Mouse (Mus musculus) MEL (cell line): Measurements from ENCODE around the gene Dpf3. TPM values are rescaled to one million over a fixed set of nuclear protein-coding genes. Genes with fewer than 3 reads are reported as not detected.

ENCODE experiments used
- DNase-seq: peaks from one replicate; pipeline ENCODE4 v3.0.0; 2011; ENCODE audit warnings: low read depth, low spot score
- H3K27ac ChIP-seq: 2 replicates; pipeline ENCODE4 v1.5.1; 2012; ENCODE audit warnings: low read depth, mild to moderate bottlenecking, control low read depth, low read length, moderate library complexity; ENCODE audit not compliant: control insufficient read depth
- H3K27me3 ChIP-seq, 2 experiments: fragments of 150-350 bp in 1 of 2; sonication (generic) in 1 of 2; 2 replicates each; pipeline ENCODE4 v1.6.1; 2012; ENCODE audit warnings: low read length in 2 of 2, mild to moderate bottlenecking in 2 of 2, improper control_type of control experiment in 1 of 2, moderate library complexity in 1 of 2; ENCODE audit not compliant: insufficient read depth in 2 of 2, control insufficient read depth in 1 of 2
- H3K36me3 ChIP-seq, 2 experiments: 2 replicates each; pipeline ENCODE4 v1.6.1; 2012 to 2014; ENCODE audit warnings: low read length in 2 of 2, improper control_type of control experiment in 1 of 2, inconsistent platforms in 1 of 2, mild to moderate bottlenecking in 1 of 2; ENCODE audit not compliant: insufficient read depth in 2 of 2, control insufficient read depth in 1 of 2
- H3K4me1 ChIP-seq, 2 experiments: fragments of 150-350 bp in 1 of 2; sonication (generic) in 1 of 2; 2 replicates each; pipeline ENCODE4 v1.6.1; 2012; ENCODE audit warnings: low read length in 2 of 2, improper control_type of control experiment in 1 of 2, mild to moderate bottlenecking in 1 of 2; ENCODE audit not compliant: insufficient read depth in 2 of 2, control insufficient read depth in 1 of 2
- H3K4me3 ChIP-seq, 2 experiments: fragments of 150-350 bp in 1 of 2; sonication (generic) in 1 of 2; 2 replicates each; pipeline ENCODE4 v1.5.1; 2012; ENCODE audit warnings: low read depth in 2 of 2, low read length in 2 of 2, mild to moderate bottlenecking in 2 of 2, moderate library complexity in 2 of 2, control low read depth in 1 of 2, improper control_type of control experiment in 1 of 2; ENCODE audit not compliant: control insufficient read depth in 1 of 2, insufficient read depth in 1 of 2
- H3K79me2 ChIP-seq: 2 replicates; pipeline ENCODE4 v1.6.1; 2012; ENCODE audit warnings: mild to moderate bottlenecking, low read length, moderate library complexity; ENCODE audit not compliant: control insufficient read depth, poor library complexity, insufficient read depth
- H3K9ac ChIP-seq: 2 replicates; pipeline ENCODE4 v1.6.1; 2012; ENCODE audit warnings: low read depth, mild to moderate bottlenecking, control low read depth, low read length, moderate library complexity; ENCODE audit not compliant: control insufficient read depth, poor library complexity, severe bottlenecking
- H3K9me3 ChIP-seq: fragments of 150-350 bp; sonication (generic); replicated peaks from 2 replicates; pipeline ENCODE4 v1.6.1; 2012; ENCODE audit warnings: mild to moderate bottlenecking, low read length, improper control_type of control experiment, moderate library complexity; ENCODE audit not compliant: insufficient read depth
- CHD1 ChIP-seq: IDR thresholded peaks from 2 replicates; pipeline ENCODE4 v1.6.1; 2012; ENCODE audit warnings: low read depth, mild to moderate bottlenecking, inconsistent platforms, low read length, improper control_type of control experiment
- CHD2 ChIP-seq: IDR thresholded peaks from 2 replicates; pipeline ENCODE4 v1.6.1; 2011; ENCODE audit warnings: low read length, improper control_type of control experiment
- E2F4 ChIP-seq: IDR thresholded peaks from 2 replicates; pipeline ENCODE4 v1.6.1; 2011; ENCODE audit warnings: low read depth, low read length, improper control_type of control experiment, borderline replicate concordance
- ELF1 ChIP-seq: IDR thresholded peaks from 2 replicates; pipeline ENCODE4 v1.6.1; 2014; ENCODE audit warnings: low read depth, mild to moderate bottlenecking, inconsistent platforms, low read length, improper control_type of control experiment, moderate library complexity
- EP300 ChIP-seq, 2 experiments: IDR thresholded peaks; 2 replicates each; pipeline ENCODE4 v1.6.1; 2011; ENCODE audit warnings: improper control_type of control experiment in 2 of 2, low read length in 2 of 2, low read depth in 1 of 2, mild to moderate bottlenecking in 1 of 2
- ETS1 ChIP-seq: IDR thresholded peaks from 2 replicates; pipeline ENCODE4 v1.6.1; 2012; ENCODE audit warnings: low read depth, mild to moderate bottlenecking, inconsistent platforms, low read length, improper control_type of control experiment, moderate library complexity
- GABPA ChIP-seq: IDR thresholded peaks from 2 replicates; pipeline ENCODE4 v1.6.1; 2012; ENCODE audit warnings: low read depth, mild to moderate bottlenecking, inconsistent platforms, low read length, improper control_type of control experiment, moderate library complexity
- GATA1 ChIP-seq: IDR thresholded peaks from 2 replicates; pipeline ENCODE4 v1.6.1; 2011; ENCODE audit warnings: low read depth, low read length, improper control_type of control experiment
- HCFC1 ChIP-seq: IDR thresholded peaks from 2 replicates; pipeline ENCODE4 v1.6.1; 2012; ENCODE audit warnings: low read depth, mild to moderate bottlenecking, inconsistent platforms, low read length, improper control_type of control experiment, moderate library complexity
- KAT2A ChIP-seq: conservative IDR thresholded peaks from 2 replicates; pipeline ENCODE4 v1.6.1; 2012; ENCODE audit warnings: low read depth, low read length, improper control_type of control experiment, inconsistent platforms
- MAZ ChIP-seq: IDR thresholded peaks from 2 replicates; pipeline ENCODE4 v1.6.1; 2012; ENCODE audit warnings: low read depth, mild to moderate bottlenecking, inconsistent platforms, low read length, improper control_type of control experiment
- MXI1 ChIP-seq: IDR thresholded peaks from 2 replicates; pipeline ENCODE4 v1.6.1; 2011; ENCODE audit warnings: mild to moderate bottlenecking, low read depth, low read length, improper control_type of control experiment
- MYC ChIP-seq: IDR thresholded peaks from 2 replicates; pipeline ENCODE4 v1.6.1; 2011; ENCODE audit warnings: low read depth, mild to moderate bottlenecking, low read length, improper control_type of control experiment, moderate library complexity
- NELFE ChIP-seq: IDR thresholded peaks from 2 replicates; pipeline ENCODE4 v1.6.1; 2011; ENCODE audit warnings: low read depth, low read length, improper control_type of control experiment
- POLR2A ChIP-seq, 2 experiments: IDR thresholded peaks; 2 replicates each; pipeline ENCODE4 v1.6.1; 2011 to 2012; ENCODE audit warnings: low read length in 2 of 2, mild to moderate bottlenecking in 2 of 2, control low read depth in 1 of 2, improper control_type of control experiment in 1 of 2, low read depth in 1 of 2, moderate library complexity in 1 of 2; ENCODE audit not compliant: control insufficient read depth in 1 of 2, insufficient read depth in 1 of 2, poor library complexity in 1 of 2
- POLR2AphosphoS2 ChIP-seq: IDR thresholded peaks from 2 replicates; pipeline ENCODE4 v1.6.1; 2011; ENCODE audit warnings: low read length, improper control_type of control experiment
- POLR2AphosphoS5 ChIP-seq: IDR thresholded peaks from 2 replicates; pipeline ENCODE4 v1.6.1; 2012; ENCODE audit warnings: low read depth, borderline replicate concordance, mild to moderate bottlenecking, inconsistent platforms, low read length, moderate library complexity, mixed read lengths
- RCOR1 ChIP-seq: IDR thresholded peaks from 2 replicates; pipeline ENCODE4 v1.6.1; 2012; ENCODE audit warnings: low read depth, mild to moderate bottlenecking, inconsistent platforms, low read length, improper control_type of control experiment
- SIN3A ChIP-seq: IDR thresholded peaks from 2 replicates; pipeline ENCODE4 v1.6.1; 2012; ENCODE audit warnings: low read length, improper control_type of control experiment, inconsistent platforms
- TAL1 ChIP-seq: IDR thresholded peaks from 2 replicates; pipeline ENCODE4 v1.6.1; 2012; ENCODE audit warnings: mild to moderate bottlenecking, inconsistent platforms, low read length, moderate library complexity, mixed read lengths
- TBP ChIP-seq: IDR thresholded peaks from 2 replicates; pipeline ENCODE4 v1.8.0; 2011; ENCODE audit warnings: low read depth, low read length, improper control_type of control experiment
- TCF12 ChIP-seq: IDR thresholded peaks from 2 replicates; pipeline ENCODE4 v1.6.1; 2014; ENCODE audit warnings: low read depth, mild to moderate bottlenecking, inconsistent platforms, low read length, improper control_type of control experiment, moderate library complexity
- UBTF ChIP-seq: IDR thresholded peaks from 2 replicates; pipeline ENCODE4 v1.6.1; 2012; ENCODE audit warnings: low read depth, mild to moderate bottlenecking, inconsistent platforms, low read length, improper control_type of control experiment, moderate library complexity, borderline replicate concordance; ENCODE audit not compliant: insufficient read depth
- ZKSCAN1 ChIP-seq: IDR thresholded peaks from 2 replicates; pipeline ENCODE4 v1.6.1; 2012; ENCODE audit warnings: low read depth, mild to moderate bottlenecking, inconsistent platforms, low read length, improper control_type of control experiment, moderate library complexity
- ZMIZ1 ChIP-seq: IDR thresholded peaks from 2 replicates; pipeline ENCODE4 v1.6.1; 2012; ENCODE audit warnings: low read depth, mild to moderate bottlenecking, inconsistent platforms, low read length, improper control_type of control experiment, moderate library complexity
- ZNF384 ChIP-seq: IDR thresholded peaks from 2 replicates; pipeline ENCODE4 v1.6.1; 2012; ENCODE audit warnings: low read depth, mild to moderate bottlenecking, inconsistent platforms, low read length, improper control_type of control experiment
- polyA plus RNA-seq, 2 experiments: library from polyadenylated mRNA; stranded (reverse) in 1 of 2; unstranded in 1 of 2; fragments of >175 nt in 1 of 2; fragments of >200 nt in 1 of 2; gene quantifications; 2 replicates each; pipeline versions ENCODE4 v1.2.1 to v1.2.4; 2012; ENCODE audit warnings: low replicate concordance in 2 of 2, low read depth in 1 of 2; ENCODE audit not compliant: insufficient read length in 2 of 2, insufficient read depth in 1 of 2, missing spikeins in 1 of 2
- total RNA-seq: library from RNA; depleted of rRNA; stranded (reverse); fragments of 300-350 nt; gene quantifications from 2 replicates; pipeline ENCODE4 v1.2.3, GENCODE M21; 2012

The Dpf3 gene
- total and polyA plus RNA-seq, 3 experiments: 4.2 to 6.8 TPM; not detected in 1

DNA sequence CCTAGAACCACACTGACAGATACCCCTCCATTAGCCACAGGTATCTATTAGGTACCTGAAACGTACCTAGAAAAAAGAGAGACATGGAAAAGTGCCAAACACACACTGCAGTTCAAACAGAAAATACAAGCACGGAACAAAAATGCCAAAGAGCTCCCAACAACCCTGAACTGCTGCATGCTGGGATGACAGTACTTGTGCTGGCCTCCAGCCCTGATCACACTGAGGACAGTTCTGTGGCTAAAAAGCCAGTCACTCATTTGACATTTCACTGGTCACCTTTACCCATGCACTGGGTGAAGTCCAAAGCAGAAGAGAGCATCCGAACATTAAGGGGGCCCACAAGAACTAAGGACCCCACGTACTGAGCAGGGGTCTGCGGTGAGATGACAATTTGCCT, 137.8 kb downstream of the Dpf3 start:
- no peak for TF ChIP-seq UBTF
- no peak for TF ChIP-seq ZMIZ1
- no peak for TF ChIP-seq POLR2AphosphoS2
- TF ChIP-seq ZKSCAN1: no peak
- no peak for TF ChIP-seq MYC
- no peak for TF ChIP-seq NELFE
- TF ChIP-seq CHD2: no peak
- no peak for TF ChIP-seq MAZ
- no peak for TF ChIP-seq MXI1
- no peak for TF ChIP-seq ELF1
- no peak for TF ChIP-seq TCF12
- TF ChIP-seq HCFC1: no peak
- no peak for TF ChIP-seq EP300 (IDR thresholded peaks at IDR 0.05; ENCODE audit: low read depth in 1 of 2, low read length in 2 of 2)
- no peak for TF ChIP-seq KAT2A
- TF ChIP-seq SIN3A: no peak
- Histone ChIP-seq H3K4me1 (no peaks in the 10 kb centered on the region), H3K79me2 (no peaks in the 10 kb centered on the region), H3K9ac (no peak overlapping the region), H3K27ac (no peak overlapping the region), H3K9me3 (no peaks in the 10 kb centered on the region), H3K27me3 (no peaks in the 10 kb centered on the region), H3K36me3 (no peaks in the 10 kb centered on the region), H3K4me3 (no peak overlapping the region)
- DNase-seq: no peak

DNA sequence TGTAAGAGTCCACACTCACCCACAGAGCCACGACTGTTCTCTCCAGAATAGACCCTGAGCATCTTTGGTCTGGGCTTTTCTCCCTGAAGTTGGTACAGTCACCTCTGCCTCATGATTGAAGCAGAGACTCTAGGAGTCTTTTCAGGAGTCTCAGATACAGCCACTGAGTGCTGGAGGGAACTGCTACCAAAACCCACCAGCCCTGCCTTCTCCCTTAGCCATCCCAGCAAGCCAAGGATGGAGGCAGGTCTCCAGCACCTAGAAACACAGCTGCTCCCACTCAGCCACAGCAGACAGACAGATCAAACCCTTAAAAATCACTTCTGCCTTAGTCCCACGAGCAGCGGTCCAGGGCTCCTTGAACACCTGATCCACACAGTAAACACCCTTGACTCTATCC, 139.3 kb downstream of the Dpf3 start:
- no peak for TF ChIP-seq POLR2AphosphoS5
- TF ChIP-seq E2F4: no peak
- TF ChIP-seq, all 39 proteins: peak for 0
- Histone ChIP-seq H3K9ac (no peak overlapping the region), H3K27ac (no peak overlapping the region), H3K36me3 (no peaks in the 10 kb centered on the region), H3K9me3 (no peaks in the 10 kb centered on the region), H3K79me2 (no peaks in the 10 kb centered on the region), H3K4me3 (no peak overlapping the region), H3K27me3 (no peaks in the 10 kb centered on the region), H3K4me1 (no peaks in the 10 kb centered on the region)
- no peak for DNase-seq

DNA sequence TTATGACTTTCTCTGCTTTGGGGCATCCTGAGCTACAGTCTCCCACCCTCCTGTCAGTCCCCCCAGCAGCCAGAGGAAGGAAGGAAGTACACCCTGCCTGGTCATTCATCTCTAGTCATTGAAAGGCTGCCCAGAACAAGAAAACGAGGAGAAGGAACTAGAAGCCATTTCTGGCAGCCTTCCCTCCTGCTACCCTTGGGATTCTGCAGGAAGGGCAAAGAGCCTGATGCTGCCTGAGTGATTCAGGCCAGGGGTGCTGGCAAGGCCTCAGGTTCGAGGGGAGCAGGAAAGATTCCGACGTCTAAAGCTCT, 144.7 kb downstream of the Dpf3 start:
- peaks cover 4 to 7% of the 10 kb centered on the region in 2 experiments; a peak in 3 of 4 replicates for H3K4me1 ChIP-seq
- no peak overlapping the region for H3K9ac ChIP-seq
- no peak for DNase-seq
- peaks cover 0 to 3% of the 10 kb centered on the region in 2 experiments; a peak in 2 of 4 replicates for H3K36me3 ChIP-seq
- TF ChIP-seq GATA1: no peak
- TF ChIP-seq EP300 (IDR thresholded peaks at IDR 0.05; ENCODE audit: low read depth in 1 of 2, low read length in 2 of 2): no peak
- no peak for TF ChIP-seq CHD2
- TF ChIP-seq RCOR1: no peak
- TF ChIP-seq GABPA: no peak
- no peak for TF ChIP-seq CHD1
- no peak for TF ChIP-seq POLR2AphosphoS2
- TF ChIP-seq SIN3A: no peak
- no peak for TF ChIP-seq TBP
- no peak for TF ChIP-seq NELFE
- TF ChIP-seq ZNF384: no peak
- TF ChIP-seq E2F4: no peak
- no peak for TF ChIP-seq TAL1
- TF ChIP-seq ETS1: no peak
- no peak for TF ChIP-seq POLR2A (IDR thresholded peaks at IDR 0.05; ENCODE audit: control insufficient read depth in 1 of 2, insufficient read depth in 1 of 2, low read depth in 1 of 2, low read length in 2 of 2, poor library complexity in 1 of 2)
- H3K9me3 ChIP-seq: no peaks in the 10 kb centered on the region
- H3K27ac ChIP-seq: no peak overlapping the region
- no peaks in the 10 kb centered on the region for H3K27me3 ChIP-seq
- no peaks in the 10 kb centered on the region for H3K79me2 ChIP-seq
- H3K4me3 ChIP-seq: no peak overlapping the region
